Mouse (Mus musculus): ENCODE data around the gene Calca.
"Not testable (repeated sequence)": the region's sequence is repeated elsewhere in the genome, so short reads cannot be mapped to it uniquely, and the experiment has no call there.

Calca gene

DNA sequence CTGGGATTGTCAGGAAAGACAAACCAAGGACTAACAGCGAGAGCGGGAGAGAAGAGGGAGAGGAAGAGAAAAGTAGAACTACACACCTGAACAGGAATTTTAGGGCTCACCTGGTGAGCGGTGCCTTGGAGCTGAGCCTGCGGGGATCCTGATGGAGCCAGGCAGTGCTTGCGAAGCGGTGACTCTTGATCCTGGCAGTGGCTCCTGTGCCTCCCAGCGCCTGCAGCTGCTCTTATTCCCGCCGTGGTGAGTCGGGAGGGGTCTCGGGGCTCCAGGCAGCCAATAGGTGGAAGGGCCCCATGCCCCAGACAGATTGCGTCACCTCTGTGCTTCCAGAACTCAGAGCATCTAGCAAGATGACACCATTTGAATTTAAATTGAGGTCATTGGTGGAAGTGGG, at the start of gene Calca:
Gene Calca, minus strand, starts transcription at position 256 of the 400 bp plus-strand sequence.
- peak; percentile 52 for DNase-seq (ENCODE audit: extremely low spot score)

- DNase-seq (ENCODE audit: extremely low spot score): peak; percentile 25
Measured at GRCm38 (mm10) chr7:114672697-114673096, 36.5 kb upstream of the Calca start.

DNA sequence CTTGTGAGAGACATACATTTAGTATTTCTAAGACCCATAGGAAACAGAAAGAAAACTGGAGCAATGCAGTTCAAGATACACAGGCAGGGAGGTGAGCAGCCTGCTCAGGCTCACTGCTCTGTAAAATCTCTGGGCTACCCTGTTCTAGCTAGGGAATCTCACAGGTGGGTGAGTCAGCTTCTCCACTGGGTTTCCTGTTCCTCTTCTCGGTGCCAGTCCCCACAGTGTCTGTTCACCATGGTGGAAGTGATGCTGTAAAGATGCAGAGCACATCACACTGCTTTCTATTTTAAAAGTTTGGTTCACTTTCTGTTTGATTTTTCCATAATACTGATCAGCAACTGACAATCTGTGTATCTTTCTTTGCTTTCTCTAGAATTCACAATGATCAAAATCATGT, 35.2 kb upstream of the Calca start:
- no peak for DNase-seq (ENCODE audit: extremely low spot score)

DNA sequence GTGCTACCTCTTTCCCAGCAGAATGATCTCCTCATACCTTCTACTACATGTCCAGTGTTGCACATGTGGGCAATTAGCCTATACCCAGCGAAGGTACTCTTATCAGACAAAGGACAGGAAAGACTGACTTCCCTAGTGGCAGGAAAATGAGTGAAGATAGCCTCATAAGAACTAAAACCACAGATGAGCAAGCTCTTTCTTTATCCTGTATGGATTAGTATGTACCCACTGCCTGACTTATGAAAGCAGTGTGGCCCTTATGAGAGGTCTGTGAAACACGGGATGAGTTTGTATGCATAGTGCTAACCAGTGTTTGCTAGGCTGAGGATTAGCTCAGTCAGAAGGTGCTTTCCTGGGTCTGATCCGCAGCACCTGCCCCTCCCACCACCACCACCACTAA, 13.6 kb upstream of the Calca start:
- no peak for DNase-seq (ENCODE audit: extremely low spot score)

- peak; percentile 8 for DNase-seq (ENCODE audit: extremely low spot score)
Measured at GRCm38 (mm10) chr7:114648791-114649190, 12.6 kb upstream of the Calca start.

- DNase-seq (ENCODE audit: extremely low spot score): peak; percentile 56
Measured at GRCm38 (mm10) chr7:114635569-114636101, 522 bp downstream of the Calca start.

- no peak for DNase-seq (ENCODE audit: extremely low spot score)
Measured at GRCm38 (mm10) chr7:114634386-114634785, 1.8 kb downstream of the Calca start.

DNA sequence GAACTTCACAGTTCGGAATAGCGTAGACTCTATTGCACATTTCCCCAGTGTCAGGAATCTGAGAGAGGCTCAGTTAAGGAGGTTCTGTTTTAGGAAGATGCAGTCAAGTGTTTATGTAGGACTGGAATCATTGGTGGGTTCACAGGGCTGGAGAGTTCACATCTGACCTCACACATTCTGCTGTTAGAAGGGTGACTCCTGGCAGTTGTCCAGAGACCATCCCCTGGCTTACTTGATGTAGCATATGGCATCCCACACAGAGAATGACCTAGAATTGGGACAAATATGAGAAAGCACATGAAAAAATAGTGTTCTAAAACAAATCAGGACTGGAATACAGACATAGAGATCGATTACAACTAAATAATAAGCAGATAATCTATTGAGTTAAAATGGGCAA, 10.2 kb downstream of the Calca start:
- DNase-seq (ENCODE audit: extremely low spot score): no peak

- DNase-seq (ENCODE audit: extremely low spot score): no peak
Measured at GRCm38 (mm10) chr7:114616759-114617158, 19.4 kb downstream of the Calca start.

GRCm38 (mm10) chr7:114594391-114594790, 41.8 kb downstream of the Calca start:
- DNase-seq (ENCODE audit: extremely low spot score): not testable (repeated sequence)

GRCm38 (mm10) chr7:114582441-114582840, 53.7 kb downstream of the Calca start:
- no peak for DNase-seq (ENCODE audit: extremely low spot score)
